Mouse (Mus musculus): Measurements from ENCODE around the gene Syngr3.

GRCm38 (mm10) chr17:24670246-24670844 is 19.4 kb downstream of the Syngr3 start:
- TF ChIP-seq TAL1 (conservative IDR thresholded peaks at IDR 0.05; ENCODE audit: low read depth, low read length) (no peak), GATA1 (IDR thresholded peaks at IDR 0.05; ENCODE audit: borderline replicate concordance, low read length) (no peak)

All from G1E (cell line).